Mouse (Mus musculus) brain, embryonic 14.5 days (tissue): Measurements from ENCODE around the gene Syap1.

Experiments
- CTCF ChIP-seq: fragments of 200-500 bp; IDR thresholded peaks from 2 replicates; pipeline ENCODE4 v1.5.1; 2012; ENCODE audit warnings: inconsistent platforms, mild to moderate bottlenecking, moderate library complexity, borderline replicate concordance; ENCODE audit not compliant: insufficient read depth, insufficient read length; ENCODE audit errors: extremely low read depth
- POLR2A ChIP-seq: fragments of 200-500 bp; IDR thresholded peaks from 2 replicates; pipeline ENCODE4 v1.6.1; 2012; ENCODE audit warnings: mild to moderate bottlenecking, inconsistent platforms, borderline replicate concordance; ENCODE audit not compliant: poor library complexity, insufficient read depth, insufficient read length, severe bottlenecking; ENCODE audit errors: extremely low read depth

DNA sequence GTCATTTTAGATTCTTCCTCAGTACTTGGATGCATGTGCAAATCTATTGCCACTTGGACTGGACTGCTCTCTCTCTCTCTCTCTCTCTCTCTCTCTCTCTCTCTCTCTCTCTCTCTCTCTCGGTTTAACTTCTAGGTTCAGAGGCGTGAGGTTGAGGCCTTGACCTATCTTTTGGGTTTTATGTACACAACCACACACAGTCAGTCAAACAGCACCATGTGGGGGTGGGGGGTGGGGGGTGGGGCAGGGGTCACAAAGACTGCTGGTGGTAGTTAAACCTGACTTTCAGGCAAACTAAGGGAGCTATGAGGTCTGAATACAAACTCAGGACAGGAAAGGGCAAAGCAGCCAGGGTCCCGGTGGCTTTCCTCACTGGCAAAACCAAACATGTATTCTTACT, 19.3 kb upstream of the Syap1 start:
- TF ChIP-seq CTCF (no peak), POLR2A (no peak)
